Mouse (Mus musculus) adrenal gland, postnatal 36 days (tissue): ENCODE measurements at regions not wholly inside any gene's neighbourhood (a gene's known extent, or its start where the extent isn't known, plus 50 kb on each side); places are given as distances from the start of the nearest gene placed in this dataset.
"Not testable (repeated sequence)": the region's sequence is repeated elsewhere in the genome, so short reads cannot be mapped to it uniquely, and the experiment has no call there.

Source experiments
- DNase-seq, 2 experiments: peaks; one replicate each; pipeline ENCODE4 v3.0.0; 2021; ENCODE audit warnings: mixed read lengths in 1 of 2

GRCm38 (mm10) chr6:140816359-140816758 lies 87.3 kb downstream of the Gm11077 start:
- DNase-seq: no peak

GRCm38 (mm10) chr6:140816831-140817230 lies 87.7 kb downstream of the Gm11077 start:
- DNase-seq: no peak

GRCm38 (mm10) chr6:140819451-140819878 lies 90.4 kb downstream of the Gm11077 start:
- peak in 1 of 2 experiments; percentile 5 for DNase-seq

- DNase-seq: no peak
Observed at GRCm38 (mm10) chr6:140826522-140826921, 97.4 kb downstream of the Gm11077 start.

- DNase-seq: no peak
Observed at GRCm38 (mm10) chr6:140827651-140828050, 98.6 kb downstream of the Gm11077 start.

- DNase-seq: no peak
Observed at GRCm38 (mm10) chr6:140843292-140843991, 114.4 kb downstream of the Gm11077 start.

- DNase-seq: no peak
Observed at GRCm38 (mm10) chr6:140847165-140847564, 118.1 kb downstream of the Gm11077 start.

GRCm38 (mm10) chr6:140852420-140852819 lies 123.3 kb downstream of the Gm11077 start:
- no peak for DNase-seq

GRCm38 (mm10) chr6:140853508-140853907 lies 124.4 kb downstream of the Gm11077 start:
- DNase-seq: peak; percentile 45 to 69

- DNase-seq: no peak
Observed at GRCm38 (mm10) chr6:140854691-140855090, 125.6 kb downstream of the Gm11077 start.

GRCm38 (mm10) chr6:140856468-140857117 lies 127.5 kb downstream of the Gm11077 start:
- DNase-seq: no peak

- no peak for DNase-seq
Observed at GRCm38 (mm10) chr6:140857118-140857746, 128.1 kb downstream of the Gm11077 start.

GRCm38 (mm10) chr6:140869523-140869922 lies 140.4 kb downstream of the Gm11077 start:
- not testable (repeated sequence) for DNase-seq

- DNase-seq: no peak
Observed at GRCm38 (mm10) chr6:140874831-140875230, 145.7 kb downstream of the Gm11077 start.

GRCm38 (mm10) chr6:140883651-140884050 lies 154.6 kb downstream of the Gm11077 start:
- DNase-seq: no peak

GRCm38 (mm10) chr6:140888610-140889009 lies 159.5 kb downstream of the Gm11077 start:
- no peak for DNase-seq

GRCm38 (mm10) chr6:140890060-140890459 lies 161.0 kb downstream of the Gm11077 start:
- no peak for DNase-seq

- no peak for DNase-seq
Observed at GRCm38 (mm10) chr6:140890591-140890990, 161.5 kb downstream of the Gm11077 start.

- peak in 1 of 2 experiments; percentile 9 for DNase-seq
Observed at GRCm38 (mm10) chr6:140894467-140894866, 165.4 kb downstream of the Gm11077 start.

- DNase-seq: peak in 1 of 2 experiments; percentile 3
Observed at GRCm38 (mm10) chr6:140895441-140895840, 166.4 kb downstream of the Gm11077 start.

GRCm38 (mm10) chr6:140897111-140897510 lies 168.0 kb downstream of the Gm11077 start:
- DNase-seq: no peak

GRCm38 (mm10) chr6:140924319-140924981 lies 195.4 kb downstream of the Gm11077 start:
- DNase-seq: peak; percentile 22 to 44

GRCm38 (mm10) chr6:140927616-140928015 lies 198.5 kb downstream of the Gm11077 start:
- DNase-seq: no peak
